Mouse (Mus musculus) cerebellum, postnatal 25 days (tissue): ENCODE results near the gene Tcap.

Source experiments
- DNase-seq, 2 experiments: peaks; one replicate each; pipeline ENCODE4 v3.0.0; 2021; ENCODE audit warnings: mixed read lengths in 2 of 2

The Tcap gene

DNA sequence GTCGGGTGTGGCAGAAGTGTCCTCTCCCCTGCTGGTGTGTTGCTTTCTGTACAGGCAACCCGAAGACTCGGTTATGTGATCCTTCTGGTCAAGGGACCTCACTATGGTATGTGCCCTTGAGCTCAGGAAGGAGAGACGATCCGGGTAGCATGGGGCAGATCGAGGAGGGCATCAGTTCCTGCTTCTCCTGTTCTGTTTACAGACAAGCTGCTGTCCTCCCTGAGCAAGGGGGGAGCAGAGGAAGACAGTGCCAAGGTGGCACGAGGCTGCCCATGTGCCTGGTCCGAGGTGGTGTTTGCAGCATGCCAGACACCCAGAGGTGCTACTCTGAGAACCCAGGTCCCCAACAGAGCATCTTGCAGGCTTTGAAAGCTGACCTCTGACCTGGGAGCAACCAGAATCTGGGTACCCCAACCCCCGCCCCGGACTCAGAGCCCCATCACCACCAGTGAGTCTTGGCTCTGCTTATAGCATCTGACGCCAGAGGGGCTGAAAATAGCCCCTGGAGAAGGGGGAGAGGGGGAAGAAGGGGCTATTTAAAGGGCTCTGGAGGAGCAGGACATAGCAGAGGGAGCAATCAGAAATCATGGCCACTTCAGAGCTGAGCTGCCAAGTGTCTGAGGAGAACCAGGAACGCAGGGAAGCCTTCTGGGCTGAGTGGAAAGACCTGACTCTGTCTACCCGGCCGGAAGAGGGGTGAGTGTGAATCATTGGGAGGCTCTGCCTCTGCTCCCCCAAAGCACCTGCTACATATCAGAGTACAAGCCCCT is at the start of gene Tcap:
Tcap (plus strand) TSS at position 551 of the 770 bp plus-strand sequence.
- DNase-seq = peak; percentile 56 to 68

DNA sequence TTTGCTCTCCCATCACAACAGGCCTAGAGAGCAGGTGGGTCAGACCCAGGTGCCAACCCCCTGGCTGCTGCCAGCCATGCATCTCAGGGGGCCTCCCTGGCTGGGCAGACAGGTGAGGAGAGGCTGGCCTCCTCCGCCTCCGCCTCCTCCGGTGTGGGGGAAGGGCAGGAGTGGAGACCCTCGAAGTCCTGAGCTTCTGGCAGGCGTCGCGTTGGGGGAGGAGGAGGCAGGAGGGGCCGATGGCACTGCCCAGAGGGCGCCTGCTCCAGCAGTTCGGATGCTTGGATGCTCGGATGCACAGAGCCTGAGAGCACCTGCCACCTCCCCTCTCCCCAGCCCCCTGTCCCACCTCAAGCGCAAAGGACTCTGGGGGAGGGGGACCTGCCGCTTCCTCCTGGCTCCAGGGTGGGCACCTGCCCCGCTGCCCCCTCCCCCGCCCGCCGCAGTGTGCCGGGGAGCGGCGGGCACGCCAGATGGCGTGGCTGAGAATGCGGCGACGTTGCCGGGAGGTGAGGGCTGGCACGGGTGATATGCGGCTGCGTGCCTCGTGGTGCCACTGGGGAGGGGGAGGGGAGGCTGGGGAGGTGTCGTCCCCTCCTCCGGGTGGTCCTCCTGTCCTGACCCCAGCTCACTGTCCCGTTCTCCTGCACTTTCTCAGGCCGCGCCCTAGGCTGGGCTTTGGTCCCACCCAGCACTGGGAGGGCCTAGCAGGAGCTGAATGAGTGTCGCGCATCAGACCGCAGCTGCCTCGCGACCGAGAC is 49.5 kb upstream of the Tcap start:
- peak; percentile 88 to 89 for DNase-seq

GRCm38 (mm10) chr11:98335250-98335649 is 48.4 kb upstream of the Tcap start:
- peak in 1 of 2 experiments; percentile 50 for DNase-seq

- DNase-seq = peak; percentile 64 to 79
These were observed 47.1 kb upstream of the Tcap start for GRCm38 (mm10) chr11:98336245-98337107.

GRCm38 (mm10) chr11:98338507-98338961 is 45.1 kb upstream of the Tcap start:
- peak; percentile 93 to 95 for DNase-seq

GRCm38 (mm10) chr11:98339071-98339501 is 44.5 kb upstream of the Tcap start:
- peak; percentile 73 to 75 for DNase-seq

GRCm38 (mm10) chr11:98339679-98340287 is 43.8 kb upstream of the Tcap start:
- DNase-seq = peak in 1 of 2 experiments; percentile 59

- DNase-seq = no peak
These were observed 43.0 kb upstream of the Tcap start for GRCm38 (mm10) chr11:98340597-98340996.

GRCm38 (mm10) chr11:98341174-98341573 is 42.4 kb upstream of the Tcap start:
- no peak for DNase-seq

DNA sequence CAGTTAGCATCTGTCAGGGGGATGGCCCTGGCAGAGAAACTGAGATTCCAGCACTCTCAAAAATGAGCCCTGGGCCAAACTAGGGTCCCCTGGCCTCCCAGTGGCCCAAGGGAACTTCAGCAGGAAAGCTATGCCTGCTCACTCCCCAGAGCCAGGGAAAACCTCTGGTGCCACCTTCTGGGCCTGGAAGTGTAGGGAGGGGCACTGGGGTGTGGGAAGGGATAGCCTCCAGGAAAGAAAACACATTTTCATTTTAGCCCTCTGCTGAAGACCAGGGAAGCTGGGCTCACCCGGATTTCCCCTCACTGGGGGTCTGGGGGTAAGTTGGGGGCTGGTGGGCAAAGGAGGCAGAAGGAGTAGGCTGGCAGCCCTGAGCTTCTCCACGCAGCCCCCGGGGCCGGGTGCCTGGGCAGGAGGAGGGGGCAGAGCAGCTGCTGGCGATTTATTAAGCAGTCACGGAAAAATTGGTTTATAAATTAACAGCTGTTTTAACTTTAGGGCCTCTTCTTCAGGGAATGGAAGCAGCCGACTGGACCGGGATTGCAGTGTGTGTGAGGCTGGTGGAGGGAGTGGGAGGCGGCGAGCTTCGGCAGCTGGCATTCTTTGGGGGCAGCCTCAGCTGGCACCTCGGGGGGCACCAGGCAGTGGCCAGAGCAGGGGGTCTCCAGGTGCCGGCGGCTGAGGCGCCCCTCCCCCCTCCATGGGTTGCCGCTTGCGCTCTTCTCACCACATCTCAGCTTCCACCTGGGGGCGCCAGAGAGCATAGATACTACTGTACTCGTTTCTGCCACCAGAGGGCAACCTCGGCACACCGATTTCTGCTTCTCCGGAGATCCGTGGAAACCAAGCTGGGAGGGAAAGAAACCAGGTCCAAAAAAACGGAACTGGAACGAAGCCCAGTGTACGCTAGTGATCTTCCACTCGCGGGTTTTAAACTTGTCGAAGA is 41.3 kb upstream of the Tcap start:
- peak; percentile 97 to 100 for DNase-seq

- peak; percentile 96 for DNase-seq
These were observed 38.4 kb upstream of the Tcap start for GRCm38 (mm10) chr11:98345253-98345652.

DNA sequence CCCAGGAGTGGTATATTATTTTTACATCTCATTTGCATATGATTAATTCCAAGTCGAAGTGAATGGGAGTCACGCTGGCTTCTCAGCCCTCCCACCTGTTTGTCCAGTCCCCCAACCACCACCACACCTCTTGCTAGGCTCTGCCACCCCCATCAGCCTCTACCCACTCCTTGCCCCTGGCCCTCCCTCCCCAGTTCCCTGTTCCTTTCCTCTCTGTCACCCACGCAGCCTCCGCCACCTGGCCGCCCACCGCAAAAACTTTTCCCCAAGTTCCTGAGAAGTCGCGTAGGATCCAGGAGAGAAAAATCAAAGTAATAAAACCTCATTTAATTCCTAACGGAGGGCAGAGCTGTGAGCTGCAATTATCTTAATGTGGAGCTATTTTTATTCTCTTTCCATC is 37.4 kb upstream of the Tcap start:
- no peak for DNase-seq

GRCm38 (mm10) chr11:98347385-98348082 is 36.1 kb upstream of the Tcap start:
- peak; percentile 34 to 55 for DNase-seq

GRCm38 (mm10) chr11:98348083-98348961 is 35.3 kb upstream of the Tcap start, which contains the start of gene Ppp1r1b:
TSS of gene Ppp1r1b (plus strand) at chr11:98348404.
- DNase-seq = peak; percentile 84 to 86

DNA sequence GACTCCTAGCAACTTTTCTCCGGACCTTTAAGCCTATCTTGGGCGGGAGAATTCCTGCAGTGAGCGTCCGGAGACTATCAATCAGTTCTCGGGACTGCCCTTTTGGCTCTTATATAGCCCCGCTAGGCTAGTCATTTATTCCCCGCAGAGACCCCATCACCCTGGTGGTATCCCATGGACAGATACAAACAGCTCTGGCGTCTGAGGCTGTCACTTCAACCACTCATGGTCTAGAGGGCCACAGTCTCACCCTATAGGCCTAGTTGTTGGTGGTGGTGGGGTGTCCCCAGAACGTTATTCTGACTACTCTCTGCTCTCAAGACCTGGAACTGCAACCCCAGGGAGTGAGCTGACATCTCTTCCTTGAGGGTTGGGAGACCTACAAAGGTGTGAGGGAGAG is 34.3 kb upstream of the Tcap start:
- DNase-seq = no peak

DNA sequence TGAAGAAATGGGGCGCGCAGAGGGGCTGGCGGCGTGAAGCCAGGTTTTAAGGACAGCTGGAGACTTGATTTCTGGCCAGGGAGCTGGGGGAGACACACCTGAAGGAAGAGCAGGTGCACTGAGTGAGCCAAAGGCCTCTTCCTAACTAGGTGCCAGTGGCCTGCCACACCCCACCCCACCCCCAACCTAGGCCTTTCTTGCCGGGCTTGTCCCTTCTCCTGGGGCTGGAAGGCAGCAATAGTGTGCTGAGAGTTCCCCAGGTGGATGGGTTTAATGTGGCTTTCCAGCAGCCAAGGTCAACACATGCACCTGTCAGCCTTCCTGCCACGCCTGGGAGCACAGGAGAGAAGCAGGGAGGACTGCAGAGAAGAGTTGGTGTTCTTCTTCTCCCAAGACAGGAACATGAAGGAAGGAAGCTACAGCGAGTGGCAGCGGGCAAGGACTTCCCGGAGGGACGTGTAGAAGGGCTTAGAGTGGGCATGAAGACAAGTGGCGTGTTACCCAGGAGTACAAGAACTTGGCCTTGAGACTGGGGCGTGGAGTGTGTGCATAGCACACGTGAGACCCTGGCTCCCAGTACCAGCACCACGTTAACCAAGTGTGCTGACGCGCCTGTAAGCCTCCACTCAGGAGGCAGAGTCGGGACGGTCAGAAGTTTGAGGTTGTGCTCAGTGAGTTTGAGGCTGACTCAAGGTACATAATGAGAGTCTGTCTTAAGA is 31.2 kb upstream of the Tcap start:
- no peak for DNase-seq

DNA sequence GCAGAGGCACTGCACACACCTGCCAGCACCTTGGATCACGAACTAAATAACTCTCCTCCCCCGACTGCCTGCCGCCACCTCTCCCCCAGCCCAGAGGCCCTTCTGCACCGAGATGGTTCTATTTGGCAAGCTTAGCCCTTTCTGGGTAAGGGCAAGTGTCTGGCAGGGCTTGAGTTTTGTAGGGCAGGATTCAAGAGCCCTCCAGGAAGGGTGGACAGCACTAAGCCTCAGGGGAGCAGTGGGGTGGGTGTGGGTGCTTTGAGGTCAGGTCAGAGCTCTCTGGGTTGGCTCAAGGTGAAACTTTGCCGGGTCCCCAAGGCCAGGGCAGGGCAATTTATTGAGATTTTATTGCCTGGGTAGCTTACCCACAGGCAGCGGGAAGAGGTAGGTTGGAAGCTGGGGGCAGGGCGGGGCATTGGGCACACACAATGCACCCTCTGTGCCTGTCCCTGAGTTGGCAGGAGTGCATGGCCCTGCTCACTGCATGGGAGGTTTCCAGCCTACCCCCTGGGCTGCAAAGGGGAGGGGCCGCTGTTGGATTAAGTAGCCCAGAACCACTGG is 29.9 kb upstream of the Tcap start:
- no peak for DNase-seq

- DNase-seq = no peak
These were observed 29.2 kb upstream of the Tcap start for GRCm38 (mm10) chr11:98354445-98354844.
